Mouse (Mus musculus) intestine, postnatal 0 days (tissue): ENCODE measurements around the gene Pcnx3. TPM values are rescaled to one million over a fixed set of nuclear protein-coding genes. Genes with fewer than 3 reads are reported as not detected.

ENCODE experiments used
- ATAC-seq: fragments of 200-750 bp; cut with Nextera tagmentation; 2 replicates; pipeline ENCODE4 v1.8.0; 2017; ENCODE audit warnings: mild to moderate bottlenecking, moderate TSS enrichment, moderate library complexity
- H3K27ac ChIP-seq: fragments of 300-500 bp; sonication (generic); 2 replicates; pipeline ENCODE4 v1.5.1; 2014; ENCODE audit warnings: mild to moderate bottlenecking, low read depth, low read length, moderate library complexity
- H3K27me3 ChIP-seq: fragments of 300-500 bp; sonication (generic); replicated peaks from 2 replicates; pipeline ENCODE4 v1.6.1; 2014; ENCODE audit warnings: low read length, mixed read lengths; ENCODE audit not compliant: control insufficient read depth, insufficient read depth
- H3K36me3 ChIP-seq: fragments of 300-500 bp; sonication (generic); 2 replicates; pipeline ENCODE4 v1.6.1; 2014; ENCODE audit warnings: mild to moderate bottlenecking, moderate library complexity; ENCODE audit not compliant: control insufficient read depth, insufficient read depth
- H3K4me1 ChIP-seq: fragments of 300-500 bp; sonication (generic); replicated peaks from 2 replicates; pipeline ENCODE4 v1.6.1; 2014; ENCODE audit warnings: antibody characterized with exemption, low read length, mixed read lengths; ENCODE audit not compliant: control insufficient read depth, insufficient read depth
- H3K4me2 ChIP-seq: fragments of 300-500 bp; sonication (generic); replicated peaks from 2 replicates; pipeline ENCODE4 v1.6.1; 2014; ENCODE audit warnings: low read depth, mild to moderate bottlenecking, moderate library complexity
- H3K4me3 ChIP-seq: fragments of 300-500 bp; sonication (generic); 2 replicates; pipeline ENCODE4 v1.5.1; 2014; ENCODE audit warnings: low read depth, low read length
- H3K9ac ChIP-seq: fragments of 300-500 bp; sonication (generic); 2 replicates; pipeline ENCODE4 v1.6.1; 2014; ENCODE audit warnings: mild to moderate bottlenecking, low read depth, low read length
- H3K9me3 ChIP-seq: fragments of 300-500 bp; sonication (generic); 2 replicates; pipeline ENCODE4 v1.6.1; 2016; ENCODE audit warnings: mixed run types; ENCODE audit not compliant: control insufficient read depth
- CTCF ChIP-seq: sonication (generic); IDR thresholded peaks from 2 replicates; pipeline ENCODE4 v1.5.1; 2016; ENCODE audit warnings: low read depth, mild to moderate bottlenecking, control low read depth, antibody characterized with exemption, moderate library complexity
- WGBS: fragments of 180-500 bp; shearing (Covaris S2); extraction: QIAGEN DNeasy Blood & Tissue Kit; methylation state at CpG from one replicate; pipeline ENCODE4 v1.1.7; 2014; 5-methylcytosine and 5-hydroxymethylcytosine counted together
- polyA plus RNA-seq: library from polyadenylated mRNA; unstranded; fragments of >200 nt; fragmentation: Nextera tagmentation; extraction: Ambion mirVana; gene quantifications from 2 replicates; pipeline ENCODE4 v1.2.1, GENCODE M21; 2015

The Pcnx3 gene
- polyA plus RNA-seq, 1 experiment from 2014 or later, result 9.3 TPM

GRCm38 (mm10) chr19:5686437-5686836 lies 2.3 kb downstream of the Pcnx3 start:
- TF ChIP-seq CTCF, result no peak
- no peak for ATAC-seq
- H3K27me3 ChIP-seq, result no peaks in the 10 kb centered on the region
- no peak overlapping the region for H3K4me2 ChIP-seq
- H3K9me3 ChIP-seq, result no peaks in the 10 kb centered on the region
- H3K4me1 ChIP-seq, result peaks cover 11% of the 10 kb centered on the region; the same call in 1 of the 2 replicates
- no peak overlapping the region for H3K27ac ChIP-seq
- WGBS, result 80% methylated on average over 13 of the region's 13 CpGs
- H3K4me3 ChIP-seq, result no peak overlapping the region
- peaks cover 55% of the 10 kb centered on the region for H3K36me3 ChIP-seq
- H3K9ac ChIP-seq, result no peak overlapping the region

DNA sequence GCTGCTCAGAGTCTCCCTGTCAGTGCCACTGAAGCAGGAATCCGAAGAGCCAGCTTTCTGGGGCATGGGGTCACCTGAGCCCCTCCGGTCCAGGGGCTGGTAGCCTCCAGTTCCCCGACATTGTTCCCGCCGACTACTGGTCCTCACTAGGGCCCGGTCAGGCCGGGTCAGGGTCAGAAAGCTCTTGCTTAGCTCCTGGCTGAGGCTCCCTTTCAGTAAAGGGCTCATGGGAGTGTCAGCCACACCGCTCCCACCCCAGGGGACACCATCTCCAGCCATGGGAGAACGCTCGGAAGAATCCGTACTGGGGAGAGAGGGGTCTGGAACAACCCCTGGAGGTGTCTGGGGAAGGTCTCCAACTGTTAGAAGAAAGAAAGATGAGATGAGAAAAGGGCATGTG lies 2.8 kb downstream of the Pcnx3 start:
- no peaks in the 10 kb centered on the region for H3K9me3 ChIP-seq
- TF ChIP-seq CTCF, result no peak
- H3K4me3 ChIP-seq, result no peak overlapping the region
- H3K27me3 ChIP-seq, result no peaks in the 10 kb centered on the region
- H3K4me2 ChIP-seq, result no peak overlapping the region
- H3K9ac ChIP-seq, result no peak overlapping the region
- WGBS, result 96% methylated on average over 11 of the region's 11 CpGs
- ATAC-seq, result no peak
- H3K27ac ChIP-seq, result no peak overlapping the region
- H3K4me1 ChIP-seq, result peaks cover 7% of the 10 kb centered on the region; the same call in 1 of the 2 replicates
- peaks cover 61% of the 10 kb centered on the region for H3K36me3 ChIP-seq

GRCm38 (mm10) chr19:5685431-5685830 lies 3.3 kb downstream of the Pcnx3 start:
- Histone ChIP-seq H3K9ac (no peak overlapping the region), H3K36me3 (peaks cover 65% of the 10 kb centered on the region), H3K27me3 (no peaks in the 10 kb centered on the region), H3K4me3 (no peak overlapping the region), H3K9me3 (no peaks in the 10 kb centered on the region), H3K27ac (no peak overlapping the region), H3K4me1 (peaks cover 7% of the 10 kb centered on the region; the same call in 1 of the 2 replicates), H3K4me2 (no peak overlapping the region)
- ATAC-seq, result no peak
- 96% methylated on average over 19 of the region's 19 CpGs for WGBS
- TF ChIP-seq CTCF, result no peak

- ATAC-seq, result no peak
- no peaks in the 10 kb centered on the region for H3K27me3 ChIP-seq
- H3K36me3 ChIP-seq, result peaks cover 69% of the 10 kb centered on the region
- H3K4me2 ChIP-seq, result no peak overlapping the region
- peaks cover 7% of the 10 kb centered on the region; the same call in 1 of the 2 replicates for H3K4me1 ChIP-seq
- no peak overlapping the region for H3K4me3 ChIP-seq
- 90% methylated on average over 13 of the region's 13 CpGs for WGBS
- H3K9me3 ChIP-seq, result no peaks in the 10 kb centered on the region
- no peak overlapping the region for H3K9ac ChIP-seq
- no peak overlapping the region for H3K27ac ChIP-seq
- no peak for TF ChIP-seq CTCF
These were observed 3.7 kb downstream of the Pcnx3 start for GRCm38 (mm10) chr19:5684985-5685384.

DNA sequence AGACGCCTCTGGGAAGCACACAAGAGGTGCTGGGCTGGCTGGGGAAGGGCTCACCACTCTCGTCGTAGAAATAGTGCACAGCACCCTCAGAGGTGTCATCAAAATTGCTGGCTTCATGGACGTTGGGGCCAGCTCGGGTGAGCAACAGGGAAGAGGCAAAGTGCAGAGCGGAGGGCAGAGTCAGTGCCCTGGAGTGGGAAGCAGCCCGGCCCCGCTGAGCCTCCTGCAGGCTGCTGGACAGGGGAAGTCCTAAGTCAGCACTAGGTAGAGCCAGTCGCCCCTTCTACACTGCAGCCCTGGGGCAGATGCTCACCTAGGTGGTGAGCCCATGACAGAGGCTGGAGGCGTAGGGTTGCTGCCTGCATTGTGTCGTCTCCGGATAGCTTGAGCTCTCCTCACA lies 4.5 kb downstream of the Pcnx3 start:
- ATAC-seq, result no peak
- Histone ChIP-seq H3K4me1 (peaks cover 7% of the 10 kb centered on the region; the same call in 1 of the 2 replicates), H3K36me3 (peaks cover 77% of the 10 kb centered on the region), H3K9ac (no peak overlapping the region), H3K4me3 (no peak overlapping the region), H3K9me3 (no peaks in the 10 kb centered on the region), H3K27ac (no peak overlapping the region; the same call in 1 of the 2 replicates), H3K27me3 (no peaks in the 10 kb centered on the region), H3K4me2 (no peak overlapping the region)
- 80% methylated on average over 12 of the region's 12 CpGs for WGBS
- TF ChIP-seq CTCF, result no peak

- Histone ChIP-seq H3K4me1 (no peaks in the 10 kb centered on the region), H3K4me3 (no peak overlapping the region), H3K27ac (no peak overlapping the region; the same call in 1 of the 2 replicates), H3K4me2 (no peak overlapping the region), H3K9me3 (no peaks in the 10 kb centered on the region), H3K27me3 (no peaks in the 10 kb centered on the region), H3K9ac (no peak overlapping the region), H3K36me3 (peaks cover 93% of the 10 kb centered on the region)
- 86% methylated on average over 4 of the region's 4 CpGs for WGBS
- no peak for TF ChIP-seq CTCF
- no peak for ATAC-seq
These were observed 8.3 kb downstream of the Pcnx3 start for GRCm38 (mm10) chr19:5680432-5680831.

GRCm38 (mm10) chr19:5668372-5668771 lies 20.3 kb downstream of the Pcnx3 start:
- peaks cover 75% of the 10 kb centered on the region for H3K36me3 ChIP-seq
- H3K9me3 ChIP-seq, result no peaks in the 10 kb centered on the region
- ATAC-seq, result no peak
- no peak overlapping the region for H3K4me2 ChIP-seq
- H3K4me3 ChIP-seq, result no peak overlapping the region
- TF ChIP-seq CTCF, result no peak
- H3K27ac ChIP-seq, result no peak overlapping the region
- no peaks in the 10 kb centered on the region for H3K27me3 ChIP-seq
- 81% methylated on average over 4 of the region's 4 CpGs for WGBS
- H3K4me1 ChIP-seq, result no peaks in the 10 kb centered on the region; the same call in 1 of the 2 replicates
- no peak overlapping the region for H3K9ac ChIP-seq
